Mouse (Mus musculus) heart, adult 2 months (tissue): Measurements from ENCODE around the gene Il6ra. TPM values are rescaled to one million over a fixed set of nuclear protein-coding genes. Genes with fewer than 3 reads are reported as not detected.

ENCODE experiments used
- DNase-seq, 2 experiments: peaks; one replicate each; pipeline ENCODE4 v3.0.0; 2021
- H3K27ac ChIP-seq: fragments of 200-600 bp; 2 replicates; pipeline ENCODE4 v1.8.1; 2022
- H3K27me3 ChIP-seq: fragments of 200-500 bp; 2 replicates; pipeline ENCODE4 v1.6.1; 2012; ENCODE audit warnings: mild to moderate bottlenecking, low read length, inconsistent platforms, mixed read lengths; ENCODE audit not compliant: control insufficient read depth, insufficient read depth
- H3K36me3 ChIP-seq: fragments of 200-500 bp; 2 replicates; pipeline ENCODE4 v1.6.1; 2012; ENCODE audit warnings: low read length, inconsistent platforms; ENCODE audit not compliant: control insufficient read depth, insufficient read depth
- H3K4me1 ChIP-seq: fragments of 200-500 bp; 2 replicates; pipeline ENCODE4 v1.6.1; 2011; ENCODE audit warnings: low read length; ENCODE audit not compliant: control insufficient read depth, insufficient read depth
- H3K4me3 ChIP-seq: fragments of 200-600 bp; 2 replicates; pipeline ENCODE4 v1.8.1; 2022
- H3K79me2 ChIP-seq: fragments of 200-500 bp; replicated peaks from 2 replicates; pipeline ENCODE4 v1.6.1; 2012; ENCODE audit warnings: mild to moderate bottlenecking, inconsistent platforms, low read length, moderate library complexity, mixed read lengths; ENCODE audit not compliant: control insufficient read depth, insufficient read depth
- H3K9ac ChIP-seq: fragments of 200-500 bp; 2 replicates; pipeline ENCODE4 v1.6.1; 2012; ENCODE audit warnings: low read depth, mild to moderate bottlenecking, control low read depth, inconsistent platforms, low read length, mixed read lengths
- CTCF ChIP-seq: fragments of 200-600 bp; IDR thresholded peaks from 2 replicates; pipeline ENCODE4 v1.8.1; 2022; ENCODE audit warnings: antibody characterized with exemption, mild to moderate bottlenecking, moderate library complexity
- EP300 ChIP-seq: fragments of 200-500 bp; IDR thresholded peaks from 2 replicates; pipeline ENCODE4 v1.6.1; 2011; ENCODE audit warnings: low read depth, low read length, control low read depth; ENCODE audit not compliant: insufficient read depth
- POLR2A ChIP-seq: fragments of 200-500 bp; IDR thresholded peaks from 2 replicates; pipeline ENCODE4 v1.6.1; 2011; ENCODE audit warnings: mild to moderate bottlenecking, low read depth, low read length, control low read depth; ENCODE audit not compliant: insufficient read depth
- WGBS: fragments of 180-500 bp; shearing (Covaris S2); methylation state at CpG from one replicate; pipeline ENCODE4 v1.1.7; 2018; 5-methylcytosine and 5-hydroxymethylcytosine counted together
- intact Hi-C: fragments of 180-260 bp; cut with DNase I; formaldehyde crosslinking; loops from one replicate; pipeline ENCODE4 v1.15.1; 2025
- polyA plus RNA-seq: library from polyadenylated mRNA; depleted of rRNA; stranded (reverse); fragments of >200 nt; gene quantifications from 2 replicates; pipeline ENCODE4 v1.2.3, GENCODE M21; 2012
- total RNA-seq, 2 experiments: library from RNA; stranded (reverse); gene quantifications; 2 replicates each; pipeline ENCODE4 v1.2.3; 2021

Gene Il6ra
- total and polyA plus RNA-seq, 3 experiments: 2.8 to 4.8 (median 4.3) TPM

DNA sequence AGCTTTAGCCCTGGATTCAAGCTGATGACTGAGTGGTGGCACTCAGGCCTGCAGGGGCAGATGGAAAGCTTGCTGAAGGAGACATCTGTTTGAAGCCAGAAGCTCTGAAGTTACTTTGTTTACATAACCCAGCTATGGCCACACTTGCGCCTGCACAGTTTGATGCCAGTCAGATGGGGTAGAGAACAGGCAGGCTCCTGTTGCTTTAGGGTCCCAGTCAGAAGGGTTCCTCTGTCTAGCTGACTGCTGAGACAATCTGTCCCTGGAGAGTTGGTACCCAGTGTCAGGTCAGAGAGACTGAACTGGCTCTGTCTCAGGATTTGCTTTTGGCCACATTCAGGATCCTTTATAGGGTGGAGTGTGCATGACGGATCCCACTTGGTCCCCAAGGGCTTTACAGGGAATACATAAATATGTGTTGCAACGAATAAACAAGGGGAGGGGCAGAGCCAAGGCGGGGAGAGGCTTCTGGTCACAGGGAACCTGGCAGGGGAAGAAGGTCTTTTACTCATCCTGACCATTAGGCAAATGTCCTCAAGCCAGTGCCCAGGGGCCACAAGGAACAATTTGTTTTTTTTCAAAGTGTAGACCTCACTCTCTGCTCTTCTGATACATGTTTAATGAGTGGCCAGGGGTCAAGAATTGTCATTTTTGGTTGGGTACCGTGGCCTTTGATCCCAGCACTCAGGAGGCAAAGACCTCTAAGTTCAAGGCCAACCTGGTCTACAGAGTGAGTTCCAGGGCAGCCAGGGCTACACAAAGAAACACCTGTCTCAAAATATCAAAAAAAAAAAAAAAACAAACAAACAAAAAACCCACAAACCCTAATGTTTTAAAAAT, 3.1 kb downstream of the Il6ra start:
- DNase-seq: peak; percentile 33 to 46
- intact Hi-C loops: loop anchor here (5.0 kb wide), 1 partner anchor 38 kb away; no protein-coding TSS in a partner anchor
- H3K9ac ChIP-seq: no peak overlapping the region
- TF ChIP-seq EP300 (no peak), CTCF (no peak), POLR2A (no peak)
- H3K27me3 ChIP-seq: no peaks in the 10 kb centered on the region
- H3K4me3 ChIP-seq: no peak overlapping the region
- no peak overlapping the region for H3K27ac ChIP-seq
- no peaks in the 10 kb centered on the region for H3K36me3 ChIP-seq
- 61% methylated on average over 5 of the region's 5 CpGs for WGBS
- H3K4me1 ChIP-seq: peaks cover 2% of the 10 kb centered on the region; the same call in 1 of the 2 replicates
- no peaks in the 10 kb centered on the region for H3K79me2 ChIP-seq

- Histone ChIP-seq H3K27ac (no peak overlapping the region), H3K27me3 (no peaks in the 10 kb centered on the region), H3K36me3 (no peaks in the 10 kb centered on the region), H3K9ac (no peak overlapping the region), H3K4me1 (peaks cover 2% of the 10 kb centered on the region; the same call in 1 of the 2 replicates), H3K4me3 (no peak overlapping the region), H3K79me2 (no peaks in the 10 kb centered on the region)
- DNase-seq: peak in 1 of 2 experiments; percentile 13
- TF ChIP-seq CTCF: no peak
- intact Hi-C loops: no loop called here
- WGBS: 82% methylated on average over 6 of the region's 6 CpGs
These were observed 4.2 kb downstream of the Il6ra start for GRCm38 (mm10) chr3:89908836-89909235.

GRCm38 (mm10) chr3:89907846-89908245, 5.2 kb downstream of the Il6ra start:
- no peak overlapping the region for H3K9ac ChIP-seq
- H3K36me3 ChIP-seq: no peaks in the 10 kb centered on the region
- H3K4me3 ChIP-seq: no peak overlapping the region
- no peak for DNase-seq
- WGBS: 82% methylated on average over 3 of the region's 3 CpGs
- H3K27me3 ChIP-seq: no peaks in the 10 kb centered on the region
- no peaks in the 10 kb centered on the region for H3K79me2 ChIP-seq
- no peak for TF ChIP-seq EP300
- TF ChIP-seq CTCF: no peak
- no peak for TF ChIP-seq POLR2A
- intact Hi-C loops: no loop called here
- peaks cover 2% of the 10 kb centered on the region; the same call in 1 of the 2 replicates for H3K4me1 ChIP-seq
- no peak overlapping the region for H3K27ac ChIP-seq

DNA sequence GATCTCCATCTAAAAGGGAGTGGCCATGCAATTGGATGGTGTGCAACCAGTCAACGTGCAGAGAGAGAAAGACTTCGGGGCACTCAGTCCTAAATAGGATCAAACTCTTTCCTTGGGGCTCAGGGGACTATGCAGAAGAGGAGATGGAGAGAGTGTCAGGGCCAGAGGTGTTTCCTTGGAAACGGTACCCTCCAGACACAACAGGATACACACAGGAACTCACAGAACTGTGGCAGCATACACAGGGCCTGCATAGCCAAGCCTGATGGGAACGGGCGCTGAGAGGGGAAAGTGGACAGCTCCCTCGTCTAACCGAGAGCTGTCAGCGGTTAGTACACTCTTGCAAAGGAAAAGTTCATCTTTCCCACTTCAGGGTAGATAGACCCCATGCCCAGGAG, 13.5 kb downstream of the Il6ra start:
- no peak overlapping the region for H3K9ac ChIP-seq
- intact Hi-C loops: no loop called here
- no peaks in the 10 kb centered on the region for H3K79me2 ChIP-seq
- H3K27ac ChIP-seq: peak overlapping the region; percentile 40; the same call in 1 of the 2 replicates
- H3K4me1 ChIP-seq: peaks cover 8% of the 10 kb centered on the region
- 59% methylated on average over 8 of the region's 8 CpGs for WGBS
- no peaks in the 10 kb centered on the region for H3K36me3 ChIP-seq
- H3K4me3 ChIP-seq: no peak overlapping the region
- H3K27me3 ChIP-seq: no peaks in the 10 kb centered on the region
- no peak for TF ChIP-seq POLR2A
- no peak for TF ChIP-seq CTCF
- TF ChIP-seq EP300: no peak
- DNase-seq: no peak

DNA sequence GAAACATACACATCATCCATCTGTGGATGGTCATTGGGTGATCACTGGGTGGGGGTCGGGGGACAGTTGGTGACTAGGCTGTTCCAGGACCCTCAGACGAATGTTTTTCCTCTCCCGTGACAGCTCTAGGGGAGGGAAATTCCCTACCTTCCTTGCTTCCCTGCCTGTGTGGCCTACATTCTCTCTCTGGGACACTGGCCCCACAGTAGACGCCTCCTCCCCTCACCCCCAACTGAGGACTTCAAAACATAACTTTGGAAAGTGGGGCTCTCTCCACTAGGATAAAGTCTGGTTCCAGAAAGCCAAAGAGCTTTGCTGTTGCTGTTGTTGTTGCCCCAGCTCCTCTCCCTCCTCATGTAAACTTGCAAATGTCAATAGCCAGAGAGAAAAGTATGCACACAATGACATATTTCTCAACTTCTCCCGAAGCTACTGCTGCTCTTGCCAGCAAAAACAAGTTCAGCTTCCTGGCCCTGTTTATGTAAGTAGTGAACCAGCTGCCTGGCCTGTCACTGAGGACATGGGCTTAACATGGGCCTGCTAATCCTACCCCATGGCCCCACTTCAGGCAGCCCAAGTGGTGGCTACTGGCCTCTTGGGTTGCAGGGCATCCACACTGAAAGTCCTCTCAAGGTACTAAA, 14.0 kb downstream of the Il6ra start:
- peak; percentile 46 to 57 for DNase-seq
- H3K4me1 ChIP-seq: peaks cover 8% of the 10 kb centered on the region
- TF ChIP-seq EP300: no peak; the same call in 1 of the 2 replicates
- no peak overlapping the region for H3K9ac ChIP-seq
- no peaks in the 10 kb centered on the region for H3K27me3 ChIP-seq
- H3K36me3 ChIP-seq: no peaks in the 10 kb centered on the region
- H3K27ac ChIP-seq: peak overlapping the region; percentile 40; the same call in 1 of the 2 replicates
- WGBS: 45% methylated on average over 5 of the region's 5 CpGs
- no peaks in the 10 kb centered on the region for H3K79me2 ChIP-seq
- intact Hi-C loops: no loop called here
- H3K4me3 ChIP-seq: no peak overlapping the region

DNA sequence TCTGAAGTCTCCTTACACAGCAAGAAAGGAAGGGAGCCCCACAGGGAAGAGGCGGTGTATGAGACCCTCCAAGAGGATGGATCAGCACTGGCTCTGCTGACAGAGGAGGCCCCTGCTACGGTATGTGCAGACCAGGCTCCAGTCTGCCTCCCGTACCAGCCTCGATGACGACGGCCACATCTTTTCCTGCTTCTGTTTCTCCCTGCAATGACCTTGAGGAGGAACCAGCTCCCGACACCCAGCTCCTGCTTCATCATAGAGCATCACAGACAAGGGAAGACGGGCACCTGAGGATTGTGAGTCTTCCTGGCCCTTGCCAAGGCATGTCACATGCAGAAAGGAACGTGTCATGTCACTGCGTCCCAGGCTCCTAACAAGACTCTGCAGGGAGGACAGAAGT, 15.0 kb downstream of the Il6ra start:
- H3K79me2 ChIP-seq: no peaks in the 10 kb centered on the region
- no peaks in the 10 kb centered on the region for H3K36me3 ChIP-seq
- intact Hi-C loops: no loop called here
- H3K4me1 ChIP-seq: peaks cover 8% of the 10 kb centered on the region
- 88% methylated on average over 10 of the region's 10 CpGs for WGBS
- no peak overlapping the region for H3K27ac ChIP-seq
- no peaks in the 10 kb centered on the region for H3K27me3 ChIP-seq
- H3K4me3 ChIP-seq: no peak overlapping the region
- peak in 1 of 2 experiments; percentile 20 for DNase-seq
- TF ChIP-seq CTCF (no peak), POLR2A (no peak), EP300 (no peak)
- no peak overlapping the region for H3K9ac ChIP-seq
